20 mouse cellular contexts compared by ENCODE assay signal in genomic region chr12:116640871-116641270, GRCm38 (mm10).
DNase-seq lines count a peak whose midpoint lies in the region; ATAC-seq and TF ChIP-seq lines count a peak whose summit lies in the region.
"Had no signal": no experiment of that assay in that cellular context is flagged by ENCODE, and none has a peak within 500 bp of the region (broad histone marks: within the 10 kb centered on the region; RNA-seq: fewer than 3 reads in every experiment).

No protein-coding gene starts in this region.

- no peak for TF ChIP-seq POLR2A in ES-Bruce4 (IDR thresholded peaks at IDR 0.05; ENCODE audit: insufficient read depth, low read length)

- peak; percentile 57; the same call in 1 of the 2 replicates for TF ChIP-seq EP300 in ES-Bruce4 (IDR thresholded peaks at IDR 0.05; ENCODE audit: insufficient read depth, low read depth, low read length)

- H3K4me3 ChIP-seq in midbrain, embryonic 14.5 days (replicated peaks; ENCODE audit: low read depth, low read length): no peak overlapping the region
- H3K4me3 ChIP-seq in midbrain, embryonic 11.5 days (ENCODE audit: low read depth, low read length): no peak overlapping the region
- H3K4me3 ChIP-seq in ES-Bruce4 (ENCODE audit: low read depth, low read length): no peak overlapping the region
- H3K4me3 ChIP-seq: embryonic facial prominence, embryonic 13.5 days; gastrocnemius, adult 2 months; heart, embryonic 10.5 days; intestine, embryonic 15.5 days had no signal

- ATAC-seq in midbrain, embryonic 14.5 days (ENCODE audit: low FRiP score, low TSS enrichment): no peak
- ATAC-seq in midbrain, embryonic 11.5 days (ENCODE audit: low FRiP score): no peak
- ATAC-seq: activated CD4-positive, CD25-positive, alpha-beta regulatory T cell, adult 4 months had no signal

- no peaks in the 10 kb centered on the region for H3K36me3 ChIP-seq in midbrain, embryonic 14.5 days (ENCODE audit: control insufficient read depth, insufficient read depth, low read length)
- H3K36me3 ChIP-seq in midbrain, embryonic 11.5 days (ENCODE audit: control insufficient read depth, insufficient read depth, low read length): no peaks in the 10 kb centered on the region
- no peaks in the 10 kb centered on the region for H3K36me3 ChIP-seq in ES-Bruce4 (ENCODE audit: control insufficient read depth, insufficient read depth, low read length, poor library complexity, severe bottlenecking)
- H3K36me3 ChIP-seq: embryonic facial prominence, embryonic 13.5 days; G1E; heart, embryonic 10.5 days; intestine, embryonic 15.5 days had no signal

- no peak overlapping the region for H3K9ac ChIP-seq in midbrain, embryonic 14.5 days (replicated peaks; ENCODE audit: low read length)
- no peak overlapping the region for H3K9ac ChIP-seq in midbrain, embryonic 11.5 days (ENCODE audit: low read length)
- H3K9ac ChIP-seq in ES-Bruce4 (ENCODE audit: low read depth, poor library complexity, severe bottlenecking): no peak overlapping the region
- H3K9ac ChIP-seq: embryonic facial prominence, embryonic 13.5 days; intestine, embryonic 15.5 days had no signal

- peaks cover 12% of the 10 kb centered on the region for H3K4me1 ChIP-seq in midbrain, embryonic 14.5 days (ENCODE audit: control insufficient read depth, insufficient read depth, low read length)
- no peaks in the 10 kb centered on the region for H3K4me1 ChIP-seq in midbrain, embryonic 11.5 days (ENCODE audit: control insufficient read depth, insufficient read depth, low read length)
- peaks cover 2% of the 10 kb centered on the region for H3K4me1 ChIP-seq in ES-Bruce4 (ENCODE audit: control insufficient read depth, insufficient read depth, low read length)
- H3K4me1 ChIP-seq: heart, embryonic 10.5 days; intestine, embryonic 15.5 days had no signal

- no peaks in the 10 kb centered on the region for H3K9me3 ChIP-seq in midbrain, embryonic 14.5 days (ENCODE audit: control insufficient read depth, low read length)
- H3K9me3 ChIP-seq in midbrain, embryonic 11.5 days (ENCODE audit: control insufficient read depth, low read length): no peaks in the 10 kb centered on the region
- no peaks in the 10 kb centered on the region for H3K9me3 ChIP-seq in ES-Bruce4 (replicated peaks; ENCODE audit: control insufficient read depth, insufficient read depth, low read length, poor library complexity, severe bottlenecking)
- H3K9me3 ChIP-seq: embryonic facial prominence, embryonic 13.5 days; heart, embryonic 10.5 days; intestine, embryonic 15.5 days had no signal

- WGBS in midbrain, embryonic 14.5 days: 21% methylated on average over 4 of the region's 4 CpGs
- 23% methylated on average over 4 of the region's 4 CpGs for WGBS in midbrain, embryonic 11.5 days

- TF ChIP-seq CTCF in ES-Bruce4 (IDR thresholded peaks at IDR 0.05; ENCODE audit: low read depth, low read length): no peak

- DNase-seq in heart, adult 11 months: peak; percentile 48
- no peak for DNase-seq in heart, adult 9 months (ENCODE audit: low spot score in 2 of 2)
- no peak for DNase-seq in midbrain, embryonic 14.5 days
- no peak for DNase-seq in midbrain, embryonic 11.5 days (ENCODE audit: low spot score, missing footprints)
- peak; percentile 62 for DNase-seq in ZHBTc4 (ENCODE audit: low read depth, low spot score)
- no peak for DNase-seq in adrenal gland, postnatal 4 days (ENCODE audit: low spot score in 2 of 2)
- DNase-seq: adrenal gland, postnatal 14 days; cerebellum, adult 18-20 months; cerebellum, adult 9-11 months; cerebellum, postnatal 36 days; gastrocnemius, adult 2 months; gastrocnemius, postnatal 25 days; heart, postnatal 10 days; heart, postnatal 4 days had no signal

- H3K27me3 ChIP-seq in midbrain, embryonic 14.5 days (ENCODE audit: control insufficient read depth, insufficient read depth, low read length): no peaks in the 10 kb centered on the region
- no peaks in the 10 kb centered on the region for H3K27me3 ChIP-seq in midbrain, embryonic 11.5 days (ENCODE audit: control insufficient read depth, insufficient read depth, low read length)
- H3K27me3 ChIP-seq in ES-Bruce4 (ENCODE audit: control insufficient read depth, insufficient read depth, low read length, poor library complexity, severe bottlenecking): peaks cover 1% of the 10 kb centered on the region; the same call in 1 of the 2 replicates
- H3K27me3 ChIP-seq: intestine, embryonic 15.5 days had no signal

- H3K27ac ChIP-seq in midbrain, embryonic 14.5 days (replicated peaks; ENCODE audit: low read depth, low read length): peak overlapping the region; percentile 64; the same call in 1 of the 2 replicates
- no peak overlapping the region for H3K27ac ChIP-seq in midbrain, embryonic 11.5 days (ENCODE audit: low read depth, low read length)
- H3K27ac ChIP-seq in ES-Bruce4 (ENCODE audit: insufficient read depth, low read length): no peak overlapping the region
- H3K27ac ChIP-seq: embryonic facial prominence, embryonic 13.5 days; gastrocnemius, adult 2 months; heart, embryonic 10.5 days; intestine, embryonic 15.5 days had no signal

- no peak overlapping the region for H3K4me2 ChIP-seq in midbrain, embryonic 14.5 days (ENCODE audit: low read length)
- no peak overlapping the region for H3K4me2 ChIP-seq in midbrain, embryonic 11.5 days
- H3K4me2 ChIP-seq: embryonic facial prominence, embryonic 13.5 days; intestine, embryonic 15.5 days had no signal

Comparison
In these comparisons a context has a peak if more than half of its experiments do, and no peak if none do; other contexts are left out.
1. DNase-seq: peak in heart, adult 11 months (single experiment) and ZHBTc4 (single experiment); none in heart, adult 9 months (0 of 2), midbrain, embryonic 14.5 days (single experiment), midbrain, embryonic 11.5 days (single experiment) and adrenal gland, postnatal 4 days (0 of 2).